Mouse (Mus musculus): Measurements from ENCODE around the gene C1qbp.

DNA sequence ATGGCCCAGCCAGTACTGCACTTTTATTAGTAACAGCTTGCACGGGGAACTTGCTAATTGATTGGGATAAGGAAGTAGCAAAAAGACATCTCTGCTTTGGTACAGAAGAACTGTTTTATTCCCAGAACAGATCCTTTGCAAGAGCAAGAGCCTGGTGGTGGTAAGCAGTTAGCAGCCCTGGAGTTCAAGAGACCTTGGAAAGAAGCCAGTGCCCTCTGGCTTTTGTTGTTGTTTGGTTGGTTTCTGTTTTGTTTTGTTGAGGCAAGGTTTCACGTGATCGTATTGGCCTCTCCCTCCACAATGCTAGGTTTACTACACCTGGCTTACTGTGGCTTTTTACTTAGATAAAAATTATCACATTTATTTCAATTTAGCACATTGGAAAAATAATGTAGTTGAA lies 45.5 kb upstream of the C1qbp start:
- no peak for TF ChIP-seq POLR2A (IDR thresholded peaks at IDR 0.05; ENCODE audit: insufficient read length, low read depth)
- TF ChIP-seq MAX (IDR thresholded peaks at IDR 0.05; ENCODE audit: low read depth) = no peak
- no peak for TF ChIP-seq MYOD1 (IDR thresholded peaks at IDR 0.05; ENCODE audit: control insufficient read depth in 1 of 3, insufficient read length in 2 of 3, low read depth in 2 of 3)
- TF ChIP-seq CEBPB (IDR thresholded peaks at IDR 0.05; ENCODE audit: insufficient read depth, poor library complexity, severe bottlenecking) = no peak
- TF ChIP-seq USF1 (IDR thresholded peaks at IDR 0.05; ENCODE audit: low read depth) = no peak

Data from myocyte (in vitro differentiated cells).